Mouse (Mus musculus) testis, adult 2 months (tissue): ENCODE results near the gene Bgn. TPM values are rescaled to one million over a fixed set of nuclear protein-coding genes. Genes with fewer than 3 reads are reported as not detected.

ENCODE experiments used
- H3K27ac ChIP-seq: fragments of 200-500 bp; 2 replicates; pipeline ENCODE4 v1.5.1; 2012; ENCODE audit warnings: low read depth, low read length; ENCODE audit not compliant: control insufficient read depth, insufficient read depth
- H3K27me3 ChIP-seq: fragments of 200-500 bp; 2 replicates; pipeline ENCODE4 v1.6.1; 2012; ENCODE audit warnings: mild to moderate bottlenecking, low read length, moderate library complexity; ENCODE audit not compliant: control insufficient read depth, insufficient read depth
- H3K36me3 ChIP-seq: fragments of 200-500 bp; 2 replicates; pipeline ENCODE4 v1.6.1; 2012; ENCODE audit warnings: mild to moderate bottlenecking, low read length; ENCODE audit not compliant: control insufficient read depth, insufficient read depth
- H3K4me1 ChIP-seq: fragments of 200-500 bp; 2 replicates; pipeline ENCODE4 v1.6.1; 2012; ENCODE audit warnings: low read length; ENCODE audit not compliant: control insufficient read depth, insufficient read depth
- H3K4me3 ChIP-seq: fragments of 200-500 bp; 2 replicates; pipeline ENCODE4 v1.5.1; 2012; ENCODE audit warnings: low read depth, mild to moderate bottlenecking, low read length, moderate library complexity, mixed read lengths; ENCODE audit not compliant: control insufficient read depth
- CTCF ChIP-seq: fragments of 200-500 bp; IDR thresholded peaks from 2 replicates; pipeline ENCODE4 v1.5.1; 2012; ENCODE audit warnings: low read depth, mild to moderate bottlenecking, inconsistent platforms, low read length, moderate library complexity; ENCODE audit not compliant: control insufficient read depth, insufficient read depth, insufficient replicate concordance
- POLR2A ChIP-seq: fragments of 200-500 bp; IDR thresholded peaks from 2 replicates; pipeline ENCODE4 v1.6.1; 2012; ENCODE audit warnings: low read depth, mild to moderate bottlenecking, inconsistent platforms, low read length, moderate library complexity; ENCODE audit not compliant: control insufficient read depth
- polyA plus RNA-seq: library from polyadenylated mRNA; depleted of rRNA; stranded (reverse); fragments of >200 nt; gene quantifications from 2 replicates; pipeline ENCODE4 v1.2.3, GENCODE M21; 2012

Gene Bgn
- polyA plus RNA-seq, 1 experiment, result 54.4 TPM

DNA sequence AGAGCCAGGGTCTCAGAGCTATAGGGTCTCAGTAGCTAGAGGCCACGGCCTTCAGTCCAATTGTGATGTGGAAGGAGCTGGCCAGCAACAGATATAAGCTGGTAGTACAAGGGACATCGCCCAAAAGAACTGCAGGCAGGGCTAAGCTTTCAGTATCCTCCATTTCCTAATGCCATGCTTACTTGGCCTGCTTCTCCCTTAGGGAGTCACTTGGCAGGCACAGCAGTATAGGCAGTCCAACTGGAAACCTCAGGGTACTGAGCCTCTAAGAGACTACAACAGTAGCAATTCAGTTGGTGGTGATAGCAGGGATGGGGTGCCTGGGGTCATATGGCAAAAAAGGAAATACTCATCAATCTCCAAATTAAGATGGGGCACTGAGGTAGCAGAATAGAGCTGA, 5.9 kb upstream of the Bgn start:
- Histone ChIP-seq H3K27ac (no peak overlapping the region), H3K4me3 (no peak overlapping the region), H3K27me3 (no peaks in the 10 kb centered on the region), H3K4me1 (no peaks in the 10 kb centered on the region), H3K36me3 (no peaks in the 10 kb centered on the region)
- TF ChIP-seq CTCF (no peak), POLR2A (no peak)

DNA sequence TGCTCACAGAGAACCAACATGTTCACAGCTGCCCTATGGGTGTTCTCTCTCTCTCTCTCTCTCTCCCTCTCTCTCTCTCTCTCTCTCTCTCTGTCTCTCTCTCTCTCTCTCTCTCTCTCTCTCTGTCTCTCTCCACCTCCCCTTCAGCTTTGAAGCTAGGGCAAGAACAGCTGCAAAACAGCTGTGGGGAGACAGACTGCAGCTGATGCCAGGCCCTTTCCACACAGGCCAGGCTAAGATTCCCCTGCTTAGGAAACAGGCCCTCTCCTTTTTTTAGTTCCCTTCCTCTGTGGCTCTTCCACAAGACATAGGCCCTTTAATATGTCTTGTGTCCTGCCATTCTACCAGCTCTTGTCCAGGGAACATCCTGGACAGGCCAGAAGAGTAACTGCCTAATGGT, 3.7 kb upstream of the Bgn start:
- H3K36me3 ChIP-seq, result no peaks in the 10 kb centered on the region
- no peaks in the 10 kb centered on the region for H3K27me3 ChIP-seq
- peaks cover 2% of the 10 kb centered on the region for H3K4me1 ChIP-seq
- H3K4me3 ChIP-seq, result no peak overlapping the region
- peak overlapping the region; percentile 21; the same call in 1 of the 2 replicates for H3K27ac ChIP-seq
- TF ChIP-seq CTCF (no peak), POLR2A (no peak)

DNA sequence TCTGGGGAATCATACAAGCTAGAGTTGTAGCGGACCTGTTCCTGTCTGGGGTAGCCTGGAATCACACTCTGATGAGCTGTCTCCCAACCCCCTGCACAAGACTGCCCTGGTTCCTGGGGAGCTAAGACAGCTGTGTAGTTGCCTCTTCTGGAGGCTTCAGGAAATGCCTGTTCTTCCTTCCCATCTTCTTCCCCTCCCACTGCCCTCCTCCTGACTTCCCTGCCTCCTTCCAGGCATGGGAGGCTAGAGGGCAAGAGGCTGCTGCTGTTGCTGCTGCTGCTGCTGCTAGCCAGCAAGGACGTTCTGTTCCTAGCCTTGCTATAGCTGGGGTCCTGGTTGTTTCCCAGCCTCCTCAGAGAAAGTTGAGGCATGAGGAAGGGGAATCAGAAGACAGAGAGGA, 3.1 kb upstream of the Bgn start:
- Histone ChIP-seq H3K27ac (no peak overlapping the region), H3K27me3 (no peaks in the 10 kb centered on the region), H3K4me1 (peaks cover 2% of the 10 kb centered on the region), H3K4me3 (no peak overlapping the region), H3K36me3 (no peaks in the 10 kb centered on the region)
- TF ChIP-seq POLR2A, result no peak
- no peak for TF ChIP-seq CTCF

DNA sequence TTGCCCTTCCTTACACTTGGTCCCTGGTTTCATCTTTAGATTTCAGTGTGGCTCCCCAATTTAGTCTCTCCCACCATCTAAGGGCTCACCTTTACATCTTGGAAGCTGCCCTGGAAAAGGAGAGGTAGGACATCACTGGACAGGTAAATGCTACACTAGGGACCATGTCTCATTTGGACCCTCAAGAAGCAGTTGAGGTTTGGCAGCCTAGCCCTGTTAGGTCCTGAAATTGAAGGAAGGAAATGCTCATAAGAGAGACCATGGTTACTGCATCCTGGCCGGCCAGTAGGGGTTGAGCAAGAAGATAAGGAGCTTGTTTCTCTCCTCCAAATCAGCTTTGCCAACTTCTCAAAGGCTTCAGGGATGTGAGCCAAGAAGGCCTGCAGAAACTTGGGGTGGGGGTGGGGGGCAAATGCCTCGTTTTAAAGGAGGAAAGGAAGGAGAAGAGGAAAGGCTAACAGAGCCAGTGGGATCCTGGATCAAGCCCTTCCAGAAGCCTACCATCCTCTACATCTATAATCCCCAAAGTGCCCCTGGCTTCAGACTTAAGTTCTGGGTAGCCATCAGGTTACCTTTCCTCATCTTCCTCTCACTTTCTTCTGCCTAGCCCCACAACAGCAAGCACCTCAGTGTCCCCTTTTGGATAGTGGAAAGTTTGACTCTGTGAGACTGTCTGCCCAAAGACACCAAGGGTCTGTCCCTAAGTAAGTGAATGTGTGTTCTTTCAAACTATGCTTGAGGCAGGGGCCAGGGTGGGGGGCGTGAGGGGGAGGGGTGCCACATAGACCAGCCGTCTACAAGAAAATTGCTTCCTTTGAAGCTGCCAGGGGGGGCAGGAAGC, 539 bp upstream of the Bgn start:
- H3K4me3 ChIP-seq, result no peak overlapping the region
- H3K27ac ChIP-seq, result no peak overlapping the region
- H3K36me3 ChIP-seq, result no peaks in the 10 kb centered on the region
- TF ChIP-seq POLR2A (no peak), CTCF (no peak)
- peaks cover 2% of the 10 kb centered on the region for H3K4me1 ChIP-seq
- H3K27me3 ChIP-seq, result no peaks in the 10 kb centered on the region

DNA sequence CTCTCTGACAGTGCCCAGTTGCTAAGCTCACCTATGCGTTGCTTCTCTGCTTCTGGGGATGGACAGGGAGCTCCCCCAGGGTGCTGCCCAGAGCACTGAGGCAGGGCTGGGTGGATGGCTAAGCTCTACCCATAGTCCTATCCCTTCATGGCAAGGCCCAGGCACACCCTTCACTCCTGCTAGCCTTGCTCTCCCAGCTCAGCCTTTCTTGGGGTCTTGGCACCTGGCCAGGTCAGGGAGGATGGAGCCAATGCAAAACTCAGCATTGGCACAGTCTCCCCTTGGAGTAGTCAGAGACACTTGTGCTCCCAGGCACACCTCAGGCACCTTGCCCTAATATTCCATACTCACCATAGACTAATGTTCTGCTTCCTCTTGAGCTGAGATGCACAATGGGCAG, 674 bp downstream of the Bgn start:
- TF ChIP-seq POLR2A (no peak), CTCF (no peak)
- Histone ChIP-seq H3K4me3 (peak overlapping the region; percentile 59), H3K4me1 (peaks cover 2% of the 10 kb centered on the region), H3K27me3 (no peaks in the 10 kb centered on the region), H3K27ac (peak overlapping the region; percentile 25; the same call in 1 of the 2 replicates), H3K36me3 (no peaks in the 10 kb centered on the region)

DNA sequence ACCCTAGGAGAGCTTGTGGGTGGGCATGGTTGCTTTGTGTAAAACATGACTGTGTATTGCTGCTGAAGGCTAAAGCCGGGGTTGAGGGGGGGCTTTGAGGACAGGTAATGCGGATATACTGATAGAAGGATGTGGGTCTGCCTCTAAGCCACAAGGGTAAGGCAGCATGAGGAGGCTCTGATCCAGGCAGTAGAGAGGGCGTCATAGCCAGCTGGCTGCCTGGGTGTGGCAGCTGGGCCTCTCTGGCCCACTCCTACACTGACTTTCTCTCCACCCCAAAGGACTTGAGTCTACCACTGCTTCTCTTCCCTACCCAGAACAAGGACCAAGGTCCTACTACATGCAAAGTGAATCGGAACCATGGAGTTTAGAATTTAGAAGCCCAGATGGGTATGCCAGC, 1.5 kb downstream of the Bgn start:
- Histone ChIP-seq H3K27me3 (no peaks in the 10 kb centered on the region), H3K36me3 (no peaks in the 10 kb centered on the region), H3K27ac (no peak overlapping the region), H3K4me3 (no peak overlapping the region), H3K4me1 (peaks cover 2% of the 10 kb centered on the region)
- TF ChIP-seq POLR2A, result no peak
- no peak for TF ChIP-seq CTCF

DNA sequence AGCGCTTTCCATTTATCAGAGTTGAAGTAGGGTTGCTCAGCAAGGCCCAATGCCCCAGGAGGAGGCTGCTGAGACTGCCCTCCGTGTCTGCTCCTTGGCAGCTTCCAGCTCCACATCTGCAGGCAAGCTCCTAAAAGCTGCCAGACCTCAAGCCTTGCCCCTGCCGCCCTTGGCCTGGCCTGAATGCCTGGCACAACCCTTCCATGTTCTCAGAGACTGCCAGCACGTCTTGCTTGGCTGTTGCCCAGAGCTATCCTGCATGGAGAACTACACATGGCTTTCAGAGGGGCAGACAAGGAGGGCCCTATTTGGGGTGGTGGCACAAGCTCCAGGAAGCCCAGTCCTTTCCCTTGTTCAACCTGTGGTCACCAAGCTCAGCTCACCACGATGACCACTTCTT, 3.5 kb downstream of the Bgn start:
- Histone ChIP-seq H3K4me3 (no peak overlapping the region), H3K36me3 (no peaks in the 10 kb centered on the region), H3K27ac (no peak overlapping the region), H3K4me1 (peaks cover 2% of the 10 kb centered on the region), H3K27me3 (no peaks in the 10 kb centered on the region)
- TF ChIP-seq POLR2A (no peak), CTCF (no peak)
